Mouse (Mus musculus): ENCODE results near the gene Ptk7.
A peak's percentile ranks its signal among the peaks of the same experiment; 100 is the strongest.
"Not testable (repeated sequence)": the region's sequence is repeated elsewhere in the genome, so short reads cannot be mapped to it uniquely, and the experiment has no call there.

The Ptk7 gene

DNA sequence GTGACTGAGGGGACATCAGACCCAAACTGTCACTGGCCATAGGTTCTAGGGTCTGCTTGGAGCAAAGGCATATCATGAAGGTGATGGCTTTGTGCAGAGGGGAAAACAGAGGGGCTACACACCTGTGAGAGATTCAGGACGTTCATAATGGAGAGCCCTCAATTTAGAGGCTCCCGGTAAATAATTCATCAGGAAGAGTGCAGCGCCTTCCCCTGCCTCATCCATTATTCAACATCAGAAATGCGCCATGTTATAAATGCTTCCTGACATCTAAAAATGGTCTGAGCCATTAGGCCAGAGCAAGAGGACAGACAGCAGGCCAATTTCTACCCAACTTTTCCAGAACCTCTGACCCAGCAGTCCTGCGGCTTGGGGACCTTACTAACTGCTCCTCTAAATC, 24.2 kb downstream of the Ptk7 start:
- DNase-seq = no peak

GRCm38 (mm10) chr17:46603229-46603628, 26.1 kb downstream of the Ptk7 start:
- no peak for DNase-seq

DNA sequence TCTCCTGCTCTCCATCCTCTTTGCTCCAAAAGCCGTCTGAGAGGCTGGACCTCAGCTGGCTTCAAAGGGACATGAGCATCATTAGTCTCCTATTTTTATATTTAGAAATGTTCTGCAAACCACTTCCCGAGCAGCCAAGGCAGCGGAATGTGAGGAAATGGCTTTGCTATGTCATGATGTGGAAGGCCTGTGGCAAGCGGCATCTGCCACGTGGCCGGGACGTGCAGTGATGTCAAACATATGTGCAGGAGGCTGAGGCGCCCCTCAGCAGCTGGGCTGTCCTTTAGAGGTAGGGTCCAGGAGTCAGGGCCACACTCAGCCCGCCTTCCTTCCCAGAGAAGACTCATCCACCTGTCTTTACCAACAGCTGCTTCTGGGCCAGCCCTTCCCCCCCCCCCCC, 27.1 kb downstream of the Ptk7 start:
- peak; percentile 54 for DNase-seq

DNA sequence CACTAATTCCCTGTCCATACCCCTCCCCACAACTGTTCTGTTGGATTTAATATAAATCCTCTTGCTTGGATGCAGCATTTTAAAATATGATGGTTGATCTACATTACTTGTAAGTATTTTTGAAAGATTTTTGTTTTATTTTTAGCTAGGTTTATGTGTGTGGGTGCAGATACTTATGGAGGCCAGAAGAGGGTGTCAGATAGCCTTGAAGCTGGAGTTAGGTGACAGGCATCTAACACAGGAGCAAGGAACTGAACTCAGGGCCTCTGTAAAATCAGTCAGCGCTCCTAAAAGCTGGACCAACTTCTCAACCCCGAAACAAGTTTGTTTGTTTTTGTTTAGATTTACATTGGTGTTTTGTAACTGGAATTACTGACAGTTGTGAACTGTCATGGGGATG, 28.7 kb downstream of the Ptk7 start:
- no peak for DNase-seq

- no peak for DNase-seq
Observed at GRCm38 (mm10) chr17:46598963-46599362, 30.3 kb downstream of the Ptk7 start.

- no peak for DNase-seq
Observed at GRCm38 (mm10) chr17:46597956-46598355, 31.3 kb downstream of the Ptk7 start.

GRCm38 (mm10) chr17:46595336-46595735, 34.0 kb downstream of the Ptk7 start:
- DNase-seq = no peak

GRCm38 (mm10) chr17:46594606-46595005, 34.7 kb downstream of the Ptk7 start:
- DNase-seq = no peak

DNA sequence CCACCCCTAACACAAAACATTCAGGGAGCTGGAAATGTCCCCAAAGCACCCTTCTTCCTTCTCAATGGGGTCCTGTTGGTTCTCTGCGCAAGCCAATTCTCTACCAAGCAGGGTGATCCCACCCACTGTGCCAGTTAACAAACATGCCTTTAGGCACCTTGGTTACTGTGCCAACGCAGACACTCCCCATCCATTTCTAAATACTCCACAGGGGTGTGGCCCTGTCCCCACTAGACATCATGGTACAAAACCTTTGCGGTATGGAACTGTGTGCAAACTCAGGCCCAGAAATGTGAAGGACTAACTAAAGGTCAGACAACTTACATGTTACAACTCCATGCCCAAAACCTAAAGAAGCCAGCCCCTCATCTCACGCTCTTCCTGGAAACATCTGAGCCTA, 36.2 kb downstream of the Ptk7 start:
- DNase-seq = peak; percentile 62

GRCm38 (mm10) chr17:46591406-46591805, 37.9 kb downstream of the Ptk7 start:
- peak; percentile 47 for DNase-seq

- no peak for DNase-seq
Observed at GRCm38 (mm10) chr17:46590439-46590838, 38.9 kb downstream of the Ptk7 start.

DNA sequence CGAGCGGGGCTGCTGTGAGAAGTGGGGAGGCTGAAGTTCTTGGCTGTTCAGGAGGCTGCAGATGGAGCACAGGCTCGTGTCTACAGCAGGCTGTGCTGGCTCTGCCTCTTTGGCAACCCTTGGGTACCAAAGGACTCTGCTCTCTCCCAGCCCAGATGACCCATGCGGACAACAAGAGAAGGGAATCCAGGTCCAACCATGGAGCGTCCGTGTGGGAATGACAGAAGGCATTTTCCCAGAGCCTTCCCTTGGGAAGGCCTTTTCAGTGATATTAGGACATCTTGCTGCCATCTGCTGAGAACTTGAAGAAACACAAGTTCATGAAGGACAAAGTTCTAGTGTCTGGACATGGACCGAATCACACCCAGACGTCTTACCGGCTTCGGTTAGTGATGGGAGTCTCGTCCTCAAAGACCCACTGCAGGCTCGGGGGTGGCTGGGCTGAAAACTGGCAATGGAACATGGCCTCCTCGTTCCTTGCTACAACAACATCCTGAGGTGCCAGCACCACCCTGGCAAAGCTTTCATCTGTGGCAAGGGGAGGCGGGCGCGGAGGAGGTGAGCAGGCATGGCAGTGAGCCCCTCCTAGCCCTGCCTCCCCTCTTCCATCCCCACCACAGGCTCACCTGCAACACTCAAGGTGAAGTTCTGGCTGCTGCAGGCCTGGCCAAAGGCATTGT, 39.5 kb downstream of the Ptk7 start:
- DNase-seq = no peak

- DNase-seq = no peak
Observed at GRCm38 (mm10) chr17:46588913-46589312, 40.4 kb downstream of the Ptk7 start.

DNA sequence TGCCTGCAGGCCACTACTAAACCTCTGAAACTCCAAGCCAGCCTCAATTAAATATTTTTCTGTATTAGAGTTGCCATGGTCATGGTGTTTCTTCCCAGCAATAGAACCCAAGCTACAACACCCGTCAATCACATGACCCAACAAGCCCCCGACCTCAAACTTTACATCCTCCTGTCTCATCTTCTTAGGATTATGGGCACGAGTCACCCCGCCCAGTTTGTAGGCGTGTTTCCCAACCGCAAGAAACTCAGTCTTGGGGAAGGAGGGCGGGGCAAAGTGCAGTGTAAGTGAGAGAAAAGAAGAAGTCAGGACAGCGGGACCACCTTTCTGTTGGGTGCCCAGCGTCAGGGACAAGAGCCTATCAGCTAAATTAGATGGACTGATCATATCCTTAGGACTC, 41.1 kb downstream of the Ptk7 start:
- DNase-seq = no peak

DNA sequence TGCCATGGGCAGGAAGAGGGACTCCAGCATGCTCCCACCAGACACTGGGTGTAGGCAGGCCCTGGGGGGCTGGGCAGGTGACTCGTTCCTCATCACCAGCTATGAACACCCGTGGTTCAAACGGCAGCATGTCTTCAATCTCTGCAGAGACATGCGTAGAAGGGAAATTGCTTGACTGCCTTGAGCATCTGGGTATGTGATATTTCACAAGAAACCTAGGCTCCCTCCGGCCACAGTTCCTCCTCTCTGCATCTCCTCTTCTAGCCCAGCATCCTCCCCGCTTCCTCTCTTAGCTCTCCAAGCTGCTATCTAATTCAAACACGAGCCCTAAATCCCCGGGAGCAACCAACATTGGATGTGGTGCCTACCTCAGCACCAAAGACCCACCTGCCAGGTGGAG, 43.0 kb downstream of the Ptk7 start:
- no peak for DNase-seq

DNA sequence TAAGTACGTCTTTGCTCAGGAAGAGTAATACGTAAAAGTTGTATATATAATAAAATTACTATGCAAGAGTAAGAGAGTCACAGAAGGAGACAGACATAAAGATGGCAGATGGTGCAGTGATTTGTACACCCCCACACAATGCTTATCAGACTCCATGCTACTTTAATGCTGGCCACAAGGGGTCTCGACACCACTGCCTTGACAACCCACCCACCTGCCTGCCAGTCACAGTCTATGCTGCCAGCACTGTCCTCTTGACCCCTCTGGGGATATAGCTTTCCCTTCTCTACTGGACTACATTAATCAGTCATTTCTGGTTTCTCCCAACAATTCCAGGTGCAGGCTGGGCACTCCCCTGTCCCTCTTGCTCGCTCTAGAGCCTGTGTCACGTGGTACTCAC, 50.7 kb downstream of the Ptk7 start:
- no peak for DNase-seq

- DNase-seq = peak; percentile 57
Observed at GRCm38 (mm10) chr17:46576070-46576469, 53.2 kb downstream of the Ptk7 start.

DNA sequence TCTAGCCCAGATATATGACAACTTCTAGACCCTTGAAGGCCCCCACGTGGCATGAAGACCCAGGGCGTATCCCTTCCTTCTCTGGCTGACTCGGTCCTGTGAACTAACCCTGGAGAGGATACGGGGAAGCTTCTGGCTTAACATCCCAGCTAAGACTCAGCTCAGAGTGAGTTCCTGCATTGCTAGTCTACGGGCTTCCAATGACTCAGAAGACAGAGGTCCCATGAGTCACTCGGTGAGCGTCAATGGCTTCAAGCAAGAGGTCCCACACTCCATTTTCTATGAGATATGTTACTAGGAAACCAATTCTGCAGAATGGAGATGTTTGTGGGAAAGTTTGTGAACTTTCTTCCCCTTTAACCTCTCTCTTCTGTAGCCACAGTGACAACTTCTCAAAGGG, 54.8 kb downstream of the Ptk7 start:
- DNase-seq = no peak

GRCm38 (mm10) chr17:46571005-46571404, 58.3 kb downstream of the Ptk7 start:
- no peak for DNase-seq

DNA sequence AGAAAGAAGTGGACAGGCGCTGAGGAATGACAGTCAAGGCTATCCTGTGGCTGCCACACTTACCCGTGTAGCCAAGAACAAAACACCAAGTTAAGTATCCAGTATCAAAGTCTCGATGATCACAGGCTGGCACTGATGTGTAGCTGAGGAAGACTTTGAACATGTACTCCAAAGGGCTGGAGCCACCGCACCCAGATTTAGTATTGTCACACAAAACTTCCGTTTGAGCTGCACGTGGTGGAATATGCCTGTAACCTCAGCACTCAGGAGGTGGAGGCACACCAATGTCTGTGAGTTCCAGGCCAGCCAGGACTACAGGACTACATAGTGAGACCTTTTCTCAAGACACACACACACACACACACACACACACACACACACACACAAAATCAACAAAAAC, 70.2 kb downstream of the Ptk7 start:
- DNase-seq = no peak

- DNase-seq = no peak
Observed at GRCm38 (mm10) chr17:46558151-46558550, 71.2 kb downstream of the Ptk7 start.

DNA sequence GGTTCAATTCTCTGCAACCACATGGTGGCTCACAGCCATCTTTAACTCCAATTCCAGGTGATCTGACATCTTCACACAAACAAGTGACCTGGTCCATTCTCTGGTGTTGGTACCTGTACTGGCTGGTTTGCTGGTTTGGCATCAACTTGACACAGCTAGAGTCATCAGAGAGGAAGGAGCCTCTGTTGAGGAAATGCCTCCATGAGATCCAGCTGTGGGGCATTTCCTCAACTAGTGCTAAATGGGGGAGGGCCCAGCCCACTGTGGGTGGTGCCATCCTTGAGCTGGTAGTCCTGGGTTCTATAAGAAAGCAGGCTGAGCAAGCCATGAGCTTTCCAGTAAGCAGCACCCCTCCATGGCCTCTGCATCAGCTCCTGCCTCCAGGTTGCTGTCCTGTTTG, 72.0 kb downstream of the Ptk7 start:
- DNase-seq = not testable (repeated sequence)

DNA sequence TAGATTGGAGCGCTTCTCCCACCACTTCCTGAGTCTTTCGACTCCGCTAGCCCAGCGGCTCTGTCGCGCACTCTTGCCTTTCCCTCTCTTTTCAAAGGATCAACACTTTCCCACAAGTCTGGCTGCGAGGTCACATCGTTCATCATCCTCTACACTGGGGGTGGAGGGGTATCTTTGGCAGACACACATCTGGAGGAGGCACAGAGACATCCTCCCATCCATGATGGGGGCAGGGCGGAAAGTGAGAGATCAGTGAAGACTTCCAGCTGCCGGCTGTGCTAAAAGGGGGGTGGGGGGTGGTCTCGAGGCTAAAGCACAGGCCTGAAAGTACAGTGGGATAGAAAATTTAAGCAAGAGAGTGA, 72.7 kb downstream of the Ptk7 start:
- peak; percentile 39 for DNase-seq

DNA sequence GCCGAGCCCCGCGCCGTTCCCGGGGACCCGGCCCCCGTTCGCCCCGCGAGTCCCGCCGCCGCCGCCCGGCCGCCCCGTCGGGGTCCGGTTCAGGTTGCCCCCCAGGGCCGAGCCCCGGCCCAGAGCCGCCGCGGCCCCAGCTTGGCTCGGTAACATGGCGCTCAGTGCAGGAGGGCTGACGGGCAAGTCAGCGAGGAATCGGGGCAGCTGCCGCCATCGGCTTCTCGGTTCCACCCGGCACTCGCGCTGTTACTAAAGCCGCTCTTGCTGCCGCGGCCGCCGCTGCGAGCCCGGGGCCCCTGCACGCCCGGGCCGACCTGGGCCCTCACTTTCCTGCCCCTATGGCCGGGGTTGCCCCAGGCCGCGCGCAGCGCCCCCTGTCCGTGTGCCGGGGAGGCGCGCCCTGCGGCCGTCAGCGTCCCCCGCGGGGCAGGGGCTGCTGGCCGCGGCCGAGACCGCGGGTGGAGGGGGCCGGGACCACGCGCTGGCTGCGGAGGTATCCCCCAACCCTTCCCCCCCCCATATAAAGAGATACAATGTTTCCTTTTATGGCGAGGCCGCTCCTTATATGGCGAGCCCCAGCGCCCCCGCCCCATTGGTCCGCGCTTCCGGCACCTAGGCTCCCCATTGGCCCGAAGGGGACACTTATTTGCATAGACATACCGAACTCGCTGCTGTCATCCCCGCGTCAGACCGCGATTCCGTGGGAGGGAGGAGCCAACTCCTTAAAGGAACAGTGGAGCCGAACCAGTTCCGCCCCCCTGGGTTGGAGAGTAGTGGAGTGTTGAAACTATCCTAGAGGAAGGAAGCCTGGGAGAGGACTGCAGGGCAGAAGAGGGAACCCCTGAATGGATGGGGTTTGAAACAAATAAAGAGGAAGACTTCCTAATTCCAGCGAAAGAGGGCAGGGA, 73.4 kb downstream of the Ptk7 start, which contains the start of gene Srf:
Gene Srf (minus strand): TSS at position 503 of the 911 bp plus-strand sequence.
- DNase-seq = peak; percentile 99
